Mouse (Mus musculus) MEL (cell line): Measurements from ENCODE around the gene Th.

Experiments used
- CTCF ChIP-seq, 3 experiments: IDR thresholded peaks in 2 of 3; conservative IDR thresholded peaks in 1 of 3; 2 replicates each; pipeline ENCODE4 v1.5.1; 2011 to 2012; ENCODE audit warnings: low read length in 3 of 3, low read depth in 2 of 3, mild to moderate bottlenecking in 2 of 3, improper control_type of control experiment in 1 of 3, inconsistent platforms in 1 of 3, mixed read lengths in 1 of 3, moderate library complexity in 1 of 3; ENCODE audit not compliant: control insufficient read depth in 1 of 3, insufficient read depth in 1 of 3, poor library complexity in 1 of 3, severe bottlenecking in 1 of 3
- ELF1 ChIP-seq: IDR thresholded peaks from 2 replicates; pipeline ENCODE4 v1.6.1; 2014; ENCODE audit warnings: low read depth, mild to moderate bottlenecking, inconsistent platforms, low read length, improper control_type of control experiment, moderate library complexity
- EP300 ChIP-seq, 2 experiments: IDR thresholded peaks; 2 replicates each; pipeline ENCODE4 v1.6.1; 2011; ENCODE audit warnings: improper control_type of control experiment in 2 of 2, low read length in 2 of 2, low read depth in 1 of 2, mild to moderate bottlenecking in 1 of 2
- MAX ChIP-seq: IDR thresholded peaks from 2 replicates; pipeline ENCODE4 v1.6.1; 2011; ENCODE audit warnings: low read length, improper control_type of control experiment
- POLR2A ChIP-seq, 2 experiments: IDR thresholded peaks; 2 replicates each; pipeline ENCODE4 v1.6.1; 2011 to 2012; ENCODE audit warnings: low read length in 2 of 2, mild to moderate bottlenecking in 2 of 2, control low read depth in 1 of 2, improper control_type of control experiment in 1 of 2, low read depth in 1 of 2, moderate library complexity in 1 of 2; ENCODE audit not compliant: control insufficient read depth in 1 of 2, insufficient read depth in 1 of 2, poor library complexity in 1 of 2
- SMC3 ChIP-seq: IDR thresholded peaks from 2 replicates; pipeline ENCODE4 v1.6.1; 2011; ENCODE audit warnings: low read depth, low read length, improper control_type of control experiment
- TCF12 ChIP-seq: IDR thresholded peaks from 2 replicates; pipeline ENCODE4 v1.6.1; 2014; ENCODE audit warnings: low read depth, mild to moderate bottlenecking, inconsistent platforms, low read length, improper control_type of control experiment, moderate library complexity
- USF2 ChIP-seq, 2 experiments: IDR thresholded peaks; 2 replicates each; pipeline ENCODE4 v1.6.1; 2011 to 2012; ENCODE audit warnings: improper control_type of control experiment in 2 of 2, low read length in 2 of 2, borderline replicate concordance in 1 of 2, inconsistent platforms in 1 of 2, low read depth in 1 of 2, mild to moderate bottlenecking in 1 of 2; ENCODE audit not compliant: insufficient read depth in 1 of 2

DNA sequence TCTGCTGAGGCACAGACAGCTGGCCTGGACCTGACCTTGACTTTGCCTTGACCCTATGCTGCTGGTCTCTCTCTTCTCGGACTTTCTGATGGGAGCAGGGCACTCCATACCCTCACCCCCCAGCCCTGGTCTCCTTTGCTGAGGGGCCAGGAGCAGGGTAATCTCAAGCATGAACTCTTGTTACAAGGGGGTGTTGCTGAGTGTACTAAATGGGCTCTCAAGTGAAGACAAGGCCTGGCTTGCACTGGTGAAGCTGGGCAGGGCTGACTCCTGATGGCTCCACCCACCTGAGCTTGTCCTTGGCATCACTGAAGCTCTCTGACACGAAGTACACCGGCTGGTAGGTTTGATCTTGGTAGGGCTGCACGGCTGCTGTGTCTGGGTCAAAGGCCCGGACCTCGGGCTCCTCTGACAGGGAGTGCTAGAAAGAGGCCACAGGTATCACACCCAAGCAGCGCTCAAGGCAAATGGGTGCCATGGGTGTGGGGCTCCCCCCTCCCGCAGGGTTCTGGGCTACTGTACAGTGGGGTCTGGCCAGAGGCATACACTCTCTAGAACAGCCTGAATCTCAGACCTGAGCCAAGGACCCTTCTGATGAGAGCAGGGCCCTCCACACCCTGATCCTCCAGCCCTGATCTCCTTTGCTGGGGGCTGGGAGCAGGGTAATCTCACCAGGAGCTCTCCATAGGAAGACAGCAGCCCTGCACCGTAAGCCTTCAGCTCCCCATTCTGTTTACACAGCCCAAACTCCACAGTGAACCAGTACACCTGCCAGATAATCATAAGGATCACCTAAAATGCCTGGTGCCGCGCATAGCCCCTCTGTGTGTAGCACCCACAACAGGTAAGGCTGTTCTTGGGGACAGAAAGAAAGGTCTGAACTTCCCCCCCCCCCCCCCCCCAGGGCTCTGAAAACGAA lies 36.9 kb downstream of the Th start:
- TF ChIP-seq CTCF (IDR thresholded peaks at IDR 0.05 in 2 of 3, conservative IDR thresholded peaks at IDR 0.05 in 1 of 3; ENCODE audit: control insufficient read depth in 1 of 3, insufficient read depth in 1 of 3, low read depth in 2 of 3, low read length in 3 of 3, poor library complexity in 1 of 3, severe bottlenecking in 1 of 3) (no peak), EP300 (IDR thresholded peaks at IDR 0.05; ENCODE audit: low read depth in 1 of 2, low read length in 2 of 2) (no peak), MAX (no peak), USF2 (IDR thresholded peaks at IDR 0.05; ENCODE audit: borderline replicate concordance in 1 of 2, insufficient read depth in 1 of 2, low read depth in 1 of 2, low read length in 2 of 2) (no peak), ELF1 (no peak), POLR2A (IDR thresholded peaks at IDR 0.05; ENCODE audit: control insufficient read depth in 1 of 2, insufficient read depth in 1 of 2, low read depth in 1 of 2, low read length in 2 of 2, poor library complexity in 1 of 2) (no peak), TCF12 (no peak), SMC3 (no peak)
